Mouse (Mus musculus) retina, postnatal 1 day (tissue): ENCODE results near the gene Lmntd1.

Experiments used
- DNase-seq: peaks from one replicate; pipeline ENCODE4 v3.0.0-alpha.2; 2012

Gene Lmntd1

DNA sequence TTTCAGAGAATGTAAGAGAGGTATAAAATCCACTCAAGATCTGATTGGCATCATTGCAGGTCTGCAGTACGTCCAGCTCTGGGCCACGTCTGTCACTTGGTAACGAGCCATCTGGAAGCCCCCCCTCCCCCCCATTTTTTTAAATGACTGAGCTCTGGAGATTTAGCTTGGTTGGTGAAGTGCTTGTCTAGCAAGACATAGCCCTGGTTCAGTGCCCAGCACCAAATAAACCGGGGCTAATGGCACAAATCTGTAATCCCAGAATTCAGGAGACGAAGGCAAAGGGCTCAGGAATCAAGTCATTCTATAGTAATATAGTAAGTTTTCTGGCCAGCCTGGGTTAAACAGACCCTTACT is 130.8 kb downstream of the Lmntd1 start:
- DNase-seq, result no peak

DNA sequence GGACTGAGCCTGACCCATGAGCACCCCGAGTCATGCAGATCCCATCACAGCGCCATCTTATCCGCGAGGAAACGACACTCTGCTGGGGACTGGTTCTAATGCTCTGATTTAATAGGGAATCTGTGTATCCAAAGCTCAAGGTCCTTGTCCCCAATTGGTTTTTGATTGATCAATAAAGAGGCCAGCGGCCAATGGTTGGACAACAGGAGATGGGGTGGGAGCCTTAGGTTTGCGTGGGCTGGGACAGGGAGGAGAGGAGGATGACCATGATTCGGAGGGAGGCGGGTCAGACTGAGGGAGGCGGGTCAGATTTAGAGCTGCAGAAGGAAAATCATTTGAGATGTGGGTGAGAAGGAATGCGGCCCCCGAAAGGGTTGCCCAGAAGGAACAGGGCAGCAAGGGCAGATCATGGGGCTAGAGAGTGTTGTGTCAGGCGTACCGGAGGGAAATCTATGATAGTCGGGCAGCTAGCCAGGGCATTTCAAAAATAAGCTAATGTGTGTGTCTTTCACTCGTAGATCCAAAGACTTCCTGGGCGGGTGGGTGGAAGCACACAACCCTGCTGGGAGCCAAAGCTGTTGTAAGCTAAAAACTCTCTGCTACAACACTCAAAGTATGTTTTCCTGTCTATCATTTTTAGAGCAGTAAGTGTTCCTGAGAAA is 131.3 kb downstream of the Lmntd1 start:
- no peak for DNase-seq

DNA sequence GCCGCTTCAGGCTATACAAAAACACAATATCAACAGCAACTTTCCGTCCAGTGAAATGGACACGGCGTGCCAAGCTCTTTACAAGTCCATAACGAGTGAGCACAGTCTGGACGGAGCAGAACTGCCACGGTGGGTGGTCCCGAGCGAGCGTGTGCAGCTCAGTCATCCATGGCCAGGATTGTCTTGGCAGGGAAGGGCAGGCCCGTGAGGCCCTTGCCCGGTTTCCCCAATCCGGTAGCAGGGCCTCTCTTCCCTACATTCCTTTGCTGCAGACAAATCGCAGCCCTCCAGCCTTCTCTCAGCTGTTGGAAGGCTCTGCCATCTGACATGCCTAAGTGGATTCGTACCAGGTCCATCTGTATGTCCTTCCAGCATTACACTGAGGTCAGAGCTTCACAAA is 132.2 kb downstream of the Lmntd1 start:
- DNase-seq, result peak; percentile 92

DNA sequence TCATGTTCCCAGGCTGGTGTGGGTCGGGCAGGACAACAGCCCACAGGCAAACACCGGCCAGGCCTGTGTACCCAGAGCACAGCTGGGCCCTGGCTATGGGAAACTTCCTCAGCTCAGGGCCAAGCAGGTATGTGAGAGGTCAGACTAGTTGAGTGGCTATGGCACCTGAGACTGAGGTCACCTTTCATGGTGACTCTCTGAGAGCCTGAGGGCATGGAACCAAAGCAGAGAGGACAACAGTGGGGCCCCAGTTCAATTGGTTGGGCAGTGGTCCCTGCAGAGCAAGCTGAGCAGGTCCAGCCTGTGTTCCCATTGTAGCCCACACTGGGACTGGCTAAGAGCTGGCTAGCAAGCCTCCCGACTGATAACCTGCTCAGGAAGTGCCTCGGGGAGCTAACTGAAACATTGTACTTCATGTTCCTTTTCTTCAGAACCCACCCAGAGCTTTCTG is 135.3 kb downstream of the Lmntd1 start:
- no peak for DNase-seq

DNA sequence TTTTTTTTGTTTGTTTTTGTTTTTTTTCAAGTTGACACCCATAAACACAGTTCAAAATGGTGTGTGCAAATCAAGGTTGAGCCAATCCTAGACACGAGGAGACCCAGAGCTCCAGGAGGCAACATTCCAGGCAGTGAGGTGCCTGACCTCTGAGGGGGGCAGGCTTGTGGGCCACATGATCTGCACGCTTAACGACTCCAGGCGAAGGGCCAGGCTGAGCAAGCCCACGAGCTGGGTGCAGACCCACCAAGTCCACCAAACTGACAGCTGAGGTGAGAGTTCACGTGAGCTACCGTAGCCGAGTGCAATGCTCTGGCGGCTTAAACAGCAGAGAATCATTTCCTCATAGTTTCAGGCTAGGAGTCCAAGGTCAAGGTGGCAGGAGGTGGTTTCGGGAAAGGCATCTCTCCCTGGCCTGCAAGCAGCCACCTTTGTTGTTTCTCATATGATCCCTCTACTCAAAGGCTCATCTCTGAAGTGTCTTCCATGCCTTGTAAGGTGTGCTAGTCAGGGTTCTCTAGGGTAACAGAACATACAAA is 136.7 kb downstream of the Lmntd1 start:
- no peak for DNase-seq

DNA sequence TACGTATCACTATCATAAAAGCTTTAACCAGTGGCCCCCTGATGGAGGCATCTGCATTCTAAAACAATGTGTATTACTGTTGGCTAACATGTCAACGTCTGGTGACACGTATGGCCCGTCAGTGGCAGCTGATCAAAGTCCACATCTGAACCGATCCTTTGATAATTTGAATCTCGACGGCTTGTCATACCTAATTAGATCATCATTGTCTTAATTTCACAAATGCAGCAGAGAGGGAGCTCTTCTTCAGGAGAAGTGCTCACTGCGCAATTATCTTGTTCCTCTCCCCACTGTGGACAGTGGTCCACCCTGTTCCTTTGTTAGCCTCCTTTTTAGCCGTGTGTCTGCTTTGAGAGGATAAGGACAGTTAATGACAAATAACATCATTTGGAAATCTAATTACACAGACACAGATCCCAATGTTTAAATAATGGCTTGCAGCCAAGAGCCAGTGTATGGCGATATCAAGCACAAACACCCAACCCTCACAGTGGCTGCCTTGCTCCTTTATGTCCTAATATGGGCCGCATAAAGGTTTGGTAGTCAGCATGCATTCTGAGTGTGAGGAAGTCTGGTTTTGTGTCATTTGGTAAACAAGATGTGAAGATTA is 142.4 kb downstream of the Lmntd1 start:
- peak; percentile 95 for DNase-seq

DNA sequence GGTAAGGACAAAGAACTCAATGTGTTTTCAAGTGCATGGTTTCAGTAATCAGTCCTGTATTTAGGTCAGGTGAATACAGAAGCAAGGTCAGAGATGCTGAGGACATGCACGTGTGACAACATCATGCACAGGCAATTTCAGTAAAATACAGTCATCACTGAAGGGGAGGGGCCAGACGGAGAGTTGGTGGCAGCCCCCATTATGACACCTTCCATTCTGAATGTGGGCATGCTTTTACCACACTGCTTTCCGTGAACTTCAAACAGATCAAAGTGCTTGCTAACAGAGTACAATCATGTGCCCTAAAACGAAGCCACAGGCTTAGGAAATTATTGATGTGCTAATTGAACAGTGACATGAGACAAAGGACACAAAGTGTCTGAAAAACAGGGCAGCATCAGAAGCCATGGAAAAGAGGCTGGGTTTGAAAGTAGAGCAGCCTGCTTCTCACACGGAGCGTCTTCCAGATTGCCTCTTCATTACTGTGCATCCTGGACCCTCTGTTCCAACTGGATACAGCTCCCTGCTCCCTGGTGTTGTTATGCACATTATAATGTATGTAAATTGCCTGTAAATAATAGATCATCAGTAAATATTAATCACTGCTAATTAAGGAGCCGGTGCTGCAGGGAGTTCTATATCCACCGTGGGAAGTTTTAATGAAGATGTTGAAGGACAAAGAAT is 144.7 kb downstream of the Lmntd1 start:
- peak; percentile 61 for DNase-seq

DNA sequence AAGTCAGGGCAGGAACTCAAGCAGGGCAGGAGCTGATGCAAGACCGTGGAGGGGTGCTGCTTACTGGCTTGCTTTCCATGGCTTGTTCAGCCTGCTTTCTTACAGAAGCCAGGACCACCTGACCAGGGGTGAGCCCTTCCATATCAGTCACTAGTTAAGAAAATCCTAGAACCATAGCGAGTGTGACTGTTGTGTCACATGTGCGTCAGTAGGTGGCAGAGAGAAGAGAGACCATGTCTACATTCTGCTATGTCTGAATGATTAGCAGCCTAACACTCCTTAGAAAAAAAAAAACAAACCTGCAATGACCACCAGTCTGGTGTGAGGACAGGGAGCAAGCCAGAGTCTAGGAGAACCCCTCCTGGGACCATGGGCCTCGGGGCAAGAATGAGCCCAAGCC is 150.1 kb downstream of the Lmntd1 start:
- no peak for DNase-seq

DNA sequence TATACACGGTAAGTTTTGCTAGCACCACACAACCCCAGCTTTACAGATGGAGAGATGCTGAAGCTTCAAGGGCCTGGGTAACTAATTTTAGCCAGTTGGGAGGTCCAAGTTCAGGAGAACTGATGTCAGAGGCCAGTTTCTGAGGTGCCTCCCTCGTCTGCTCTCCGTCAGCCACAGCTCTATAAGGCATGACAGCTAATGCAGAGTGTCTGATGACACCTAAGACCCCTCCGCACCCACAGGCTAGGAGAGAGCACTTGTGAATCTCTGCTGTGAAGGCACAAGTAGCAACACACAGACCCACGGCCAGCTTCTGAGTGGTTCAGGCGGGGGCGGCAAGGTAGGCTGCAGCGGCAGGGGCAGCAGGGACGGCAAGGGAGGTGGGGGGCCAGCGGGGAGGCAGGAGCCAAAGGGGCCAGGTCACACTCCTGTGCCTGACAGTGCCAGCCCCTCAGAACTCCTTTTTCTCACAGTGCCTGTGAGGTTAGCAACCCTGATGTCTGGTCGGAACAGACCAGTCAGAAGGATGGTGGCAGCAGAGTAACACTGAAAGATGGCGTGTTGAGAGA is 151.4 kb downstream of the Lmntd1 start:
- DNase-seq, result no peak

DNA sequence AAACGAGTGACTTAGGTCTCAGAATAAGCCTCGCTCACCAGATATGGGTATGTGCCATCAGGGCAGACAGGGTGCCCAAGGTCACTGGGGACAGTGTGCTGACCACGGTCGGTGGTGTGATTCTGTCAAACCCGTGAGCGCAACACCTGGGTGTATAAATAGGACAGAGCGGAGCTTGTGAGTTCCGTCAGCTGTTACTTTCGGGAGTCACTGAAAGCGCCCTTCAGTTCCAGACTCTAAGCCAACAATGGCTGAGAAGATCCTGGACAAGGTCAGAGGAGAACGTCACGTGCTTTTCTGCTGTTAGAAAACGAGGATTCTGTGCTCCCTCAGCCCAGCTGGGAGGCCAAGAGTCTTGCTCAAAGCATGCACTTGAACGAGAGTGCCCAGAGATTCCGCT is 157.1 kb downstream of the Lmntd1 start:
- no peak for DNase-seq

DNA sequence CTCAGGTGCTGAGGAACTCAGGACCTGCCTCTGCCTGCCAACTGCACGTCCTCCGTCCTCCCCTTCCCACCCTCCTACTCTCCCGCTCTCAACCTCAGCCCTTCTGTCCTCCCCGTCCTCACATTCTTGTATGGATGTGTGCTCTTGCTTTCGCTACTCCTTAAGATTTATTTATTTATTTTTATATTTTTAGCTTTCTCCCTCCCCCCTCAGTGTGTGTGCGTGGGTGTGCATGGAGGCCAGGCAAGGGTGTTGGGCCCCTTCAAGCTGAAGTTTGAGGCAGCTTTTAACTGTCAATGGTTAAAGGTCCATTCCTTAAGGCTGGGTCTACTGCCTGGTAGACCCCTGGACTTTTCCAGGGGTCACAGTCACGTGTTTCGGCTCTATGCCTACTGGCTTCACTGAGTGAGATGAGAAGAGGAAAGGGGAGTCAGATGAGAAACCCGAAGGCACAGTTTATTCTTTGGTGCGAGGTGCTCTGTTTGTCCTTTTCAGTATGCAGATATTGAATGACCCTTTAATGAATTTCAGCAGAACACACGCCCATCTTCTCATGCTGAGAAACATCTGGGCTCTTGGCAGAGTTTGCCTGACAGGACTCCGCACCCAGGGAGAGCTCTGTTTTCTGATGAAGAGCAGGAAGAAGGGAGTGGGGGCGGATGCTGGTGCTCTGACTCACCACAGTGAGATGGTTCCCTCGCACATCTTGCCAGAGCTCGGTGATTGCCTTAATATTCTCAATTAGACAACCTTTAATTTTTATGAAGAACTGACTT is 163.3 kb downstream of the Lmntd1 start:
- no peak for DNase-seq

DNA sequence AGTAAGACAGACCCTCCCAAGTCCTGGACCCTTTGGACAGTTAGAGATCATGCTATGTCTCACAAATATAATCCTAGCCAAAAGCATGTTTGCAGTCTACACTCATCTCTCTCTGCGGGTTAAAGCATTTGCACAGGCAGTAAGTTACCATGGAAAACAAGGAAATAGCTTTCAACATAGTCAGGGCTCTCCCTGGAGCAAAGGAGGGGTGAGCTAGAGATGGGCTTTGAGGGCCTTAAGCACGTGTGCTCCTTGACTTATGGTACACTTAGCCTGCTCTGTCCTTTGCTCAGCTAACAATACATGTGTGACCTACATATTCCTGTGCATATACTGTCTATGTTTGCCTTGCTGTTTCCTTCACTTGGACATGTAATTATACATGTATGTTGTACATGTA is 165.8 kb downstream of the Lmntd1 start:
- DNase-seq, result no peak

DNA sequence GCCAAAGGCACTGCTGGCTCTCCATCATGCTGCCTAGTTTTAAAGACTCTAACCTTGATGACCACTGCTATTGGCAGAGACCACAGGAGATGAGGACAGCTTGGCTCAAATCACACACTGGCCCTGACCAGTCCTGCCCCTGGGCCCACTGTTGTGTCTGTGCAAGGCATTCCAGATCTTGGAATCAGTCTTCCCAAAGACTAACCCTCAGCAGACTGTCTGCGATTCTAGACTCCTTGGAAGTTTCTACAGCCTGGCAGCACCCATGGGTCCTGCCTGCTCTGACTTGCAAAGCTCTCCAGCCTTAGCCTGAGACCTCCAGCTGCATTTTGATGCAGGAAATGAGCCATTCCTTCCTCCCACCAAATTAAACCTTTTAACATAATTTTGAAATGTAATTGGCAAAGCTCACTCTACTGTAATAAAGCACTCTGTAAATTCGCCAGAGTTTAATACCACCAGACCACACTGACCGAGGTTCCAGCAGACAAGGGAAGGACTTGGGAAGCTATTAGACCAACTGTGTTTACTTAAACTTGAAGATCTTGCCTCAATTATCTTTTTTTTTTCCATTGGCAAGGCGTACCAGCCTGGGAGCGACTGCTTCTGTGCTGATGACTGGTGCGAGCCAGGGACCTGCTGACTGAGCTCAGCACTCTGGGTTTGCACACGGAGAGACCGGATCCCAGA is 168.2 kb downstream of the Lmntd1 start:
- DNase-seq, result no peak

DNA sequence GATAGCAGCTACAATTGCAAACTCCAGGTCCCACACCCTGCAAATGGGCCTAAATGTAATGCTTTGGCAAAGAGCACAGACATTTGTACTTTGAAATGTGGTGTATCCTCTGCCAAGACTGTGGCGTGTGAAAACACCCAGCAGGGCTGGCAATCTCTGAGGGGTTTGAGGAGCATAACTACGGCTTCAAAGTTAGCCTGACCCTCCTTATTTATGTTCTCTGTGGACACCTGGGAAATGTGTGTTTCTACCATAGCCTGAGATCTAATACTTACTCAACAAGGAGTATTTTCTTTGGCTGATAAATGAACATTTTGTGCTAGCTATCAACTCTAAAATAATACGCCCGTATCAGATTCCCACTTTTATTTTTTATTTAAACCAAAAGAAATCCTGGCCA is 168.7 kb downstream of the Lmntd1 start:
- no peak for DNase-seq

DNA sequence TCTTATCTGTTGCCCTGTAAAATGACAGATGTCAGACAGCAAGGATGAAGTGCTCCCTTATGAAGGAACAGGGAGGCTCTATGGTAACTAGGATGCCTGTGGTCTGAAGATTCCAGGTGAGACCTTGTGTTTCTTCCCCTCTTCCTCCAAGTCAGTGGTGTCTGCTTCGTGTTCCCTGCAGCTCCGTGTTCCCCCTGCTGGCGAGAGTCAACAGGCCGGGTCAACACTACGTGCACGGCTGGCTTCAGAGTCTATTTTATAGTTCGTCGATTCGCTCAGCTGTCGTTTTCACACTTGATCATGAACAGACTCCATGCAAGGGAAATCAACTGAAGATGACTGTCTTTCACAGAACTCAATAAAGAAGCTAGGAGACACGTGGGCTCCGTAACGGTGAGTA is 171.3 kb downstream of the Lmntd1 start:
- DNase-seq, result peak; percentile 42

DNA sequence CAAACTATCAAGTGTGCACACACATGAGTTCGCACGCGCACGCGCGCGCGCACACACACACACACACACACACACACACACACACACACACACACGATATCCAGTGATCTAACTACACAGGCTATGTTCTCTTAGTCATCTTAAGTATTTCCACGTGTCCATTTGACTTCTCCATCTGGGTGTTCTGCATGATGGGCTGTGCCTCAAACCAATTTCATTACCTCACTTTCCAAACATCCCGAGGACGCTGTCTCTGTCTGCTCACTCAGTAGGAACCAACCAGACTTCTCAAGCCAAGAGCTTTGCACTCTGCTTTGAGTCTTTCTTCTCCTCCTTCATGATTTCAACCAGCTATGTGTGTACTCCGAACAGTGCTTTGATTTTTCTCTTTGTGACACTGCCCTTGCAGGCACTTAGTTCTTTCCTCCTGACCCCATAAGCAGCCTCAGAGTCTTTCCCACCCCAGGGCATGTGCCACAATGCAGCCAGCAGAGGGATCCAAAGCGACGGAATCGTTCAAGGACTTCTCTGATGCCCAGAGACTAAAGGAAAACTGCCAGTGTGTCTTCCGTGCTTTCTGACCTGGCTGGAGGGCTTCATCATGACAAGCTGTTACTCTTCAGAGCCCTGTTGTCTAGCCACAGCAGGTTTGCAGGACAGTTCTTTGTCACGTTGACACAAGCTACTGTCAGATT is 172.6 kb downstream of the Lmntd1 start:
- DNase-seq, result peak; percentile 83

DNA sequence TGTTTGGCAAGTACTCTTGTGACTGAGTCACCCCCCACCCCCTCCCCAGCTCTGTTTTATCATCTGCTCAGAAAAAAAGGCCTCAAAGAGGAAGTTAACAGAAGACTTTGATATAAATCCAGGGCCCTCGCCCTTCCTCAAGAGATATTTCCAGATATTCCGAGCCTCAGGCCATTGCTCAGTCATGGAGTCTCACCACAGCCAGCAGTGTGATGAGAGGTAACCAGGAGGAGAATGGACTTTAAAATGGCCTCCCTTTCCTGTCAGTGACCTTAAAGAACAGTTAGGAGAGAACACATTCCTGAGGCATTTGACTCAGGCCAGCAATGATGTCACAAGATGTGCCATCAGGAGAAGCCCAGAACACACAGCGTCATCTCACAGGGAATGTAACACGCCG is 175.3 kb downstream of the Lmntd1 start:
- DNase-seq, result no peak

DNA sequence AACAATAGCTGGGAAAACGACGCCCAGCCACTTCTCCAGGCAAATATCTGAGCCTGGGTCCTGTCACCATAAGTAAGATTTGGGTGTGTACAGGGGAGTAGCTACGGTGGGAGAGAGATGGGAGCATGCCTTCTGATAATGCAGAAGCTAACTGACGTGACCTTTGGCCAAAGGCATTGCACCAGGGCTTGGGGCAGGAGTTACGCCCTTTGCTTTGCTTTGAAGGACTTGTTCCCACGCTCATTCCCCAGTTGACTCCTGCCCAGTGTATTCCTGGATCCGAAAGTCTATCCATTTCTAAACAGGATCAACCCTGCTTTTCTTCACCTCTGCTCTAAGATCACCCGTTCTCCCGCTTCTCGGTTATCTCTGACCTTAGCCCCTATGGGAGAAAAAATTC is 178.4 kb downstream of the Lmntd1 start:
- DNase-seq, result no peak

DNA sequence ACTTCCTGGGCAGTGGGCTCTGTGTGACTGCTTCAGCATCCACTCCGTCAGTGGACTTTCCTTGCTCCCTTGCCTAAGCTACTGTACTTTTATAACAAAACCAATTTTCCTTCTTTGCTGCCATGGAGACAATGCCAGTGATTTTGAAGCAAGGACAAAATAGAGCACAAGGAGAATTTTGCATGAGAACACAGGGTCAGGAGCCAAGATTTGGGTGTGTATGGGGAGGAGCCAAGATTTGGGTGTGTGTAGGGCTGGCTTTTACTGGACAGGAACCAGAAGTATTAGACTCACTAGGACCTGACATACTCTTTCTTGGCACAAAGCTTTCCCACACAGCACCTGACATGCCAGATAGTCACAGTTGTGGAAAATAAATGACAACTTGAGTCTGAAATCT is 179.0 kb downstream of the Lmntd1 start:
- no peak for DNase-seq

DNA sequence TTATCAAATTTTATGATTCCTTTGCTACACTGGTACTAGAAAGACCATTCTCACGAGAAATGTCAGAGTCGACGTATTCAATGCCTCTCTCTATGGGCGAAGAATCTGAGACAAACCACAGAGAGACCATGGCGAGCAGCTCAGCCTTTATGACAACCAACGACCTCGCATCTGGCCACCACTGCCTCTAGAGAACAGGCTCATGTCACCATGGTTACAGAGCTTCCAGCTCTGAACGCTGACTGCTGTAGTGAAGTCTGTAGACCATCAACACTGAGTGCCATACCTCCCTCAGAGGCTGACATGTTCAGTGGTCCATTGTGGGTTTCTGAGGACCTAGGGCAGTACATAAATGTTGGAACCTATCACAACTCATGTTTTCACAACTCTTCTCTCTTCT is 180.2 kb downstream of the Lmntd1 start:
- no peak for DNase-seq
